Mouse (Mus musculus) kidney, adult 8-10 months (tissue): ENCODE measurements around the gene Ccdc97.

ENCODE experiments used
- DNase-seq, 2 experiments: peaks; one replicate each; pipeline ENCODE4 v3.0.0; 2022

The Ccdc97 gene

GRCm38 (mm10) chr7:25719761-25720610 lies 1.1 kb upstream of the Ccdc97 start:
- peak; percentile 59 to 85 for DNase-seq

- DNase-seq: no peak
Measured at GRCm38 (mm10) chr7:25717478-25717877, 1.4 kb downstream of the Ccdc97 start.

- no peak for DNase-seq
Measured at GRCm38 (mm10) chr7:25715731-25716271, 3.1 kb downstream of the Ccdc97 start.

- no peak for DNase-seq
Measured at GRCm38 (mm10) chr7:25714581-25714980, 4.3 kb downstream of the Ccdc97 start.

GRCm38 (mm10) chr7:25712801-25713200 lies 6.1 kb downstream of the Ccdc97 start:
- no peak for DNase-seq

- no peak for DNase-seq
Measured at GRCm38 (mm10) chr7:25711731-25712197, 7.1 kb downstream of the Ccdc97 start.

GRCm38 (mm10) chr7:25711165-25711564 lies 7.7 kb downstream of the Ccdc97 start:
- DNase-seq: no peak

GRCm38 (mm10) chr7:25710519-25711130 lies 8.3 kb downstream of the Ccdc97 start:
- no peak for DNase-seq

GRCm38 (mm10) chr7:25709961-25710360 lies 8.9 kb downstream of the Ccdc97 start:
- DNase-seq: no peak

- DNase-seq: peak; percentile 51 to 69
Measured at GRCm38 (mm10) chr7:25707581-25708292, 11.2 kb downstream of the Ccdc97 start.

GRCm38 (mm10) chr7:25706578-25707170 lies 12.2 kb downstream of the Ccdc97 start:
- no peak for DNase-seq

- no peak for DNase-seq
Measured at GRCm38 (mm10) chr7:25705801-25706251, 13.1 kb downstream of the Ccdc97 start.

- DNase-seq: no peak
Measured at GRCm38 (mm10) chr7:25704716-25705364, 14.0 kb downstream of the Ccdc97 start.

GRCm38 (mm10) chr7:25703793-25704494 lies 14.9 kb downstream of the Ccdc97 start:
- DNase-seq: no peak

- DNase-seq: no peak
Measured at GRCm38 (mm10) chr7:25702350-25702749, 16.5 kb downstream of the Ccdc97 start.

- no peak for DNase-seq
Measured at GRCm38 (mm10) chr7:25700732-25701131, 18.2 kb downstream of the Ccdc97 start.

- DNase-seq: no peak
Measured at GRCm38 (mm10) chr7:25699851-25700250, 19.0 kb downstream of the Ccdc97 start.

GRCm38 (mm10) chr7:25694104-25694503 lies 24.8 kb downstream of the Ccdc97 start:
- no peak for DNase-seq

GRCm38 (mm10) chr7:25690051-25690450 lies 28.8 kb downstream of the Ccdc97 start:
- DNase-seq: no peak

- DNase-seq: no peak
Measured at GRCm38 (mm10) chr7:25689603-25690021, 29.3 kb downstream of the Ccdc97 start.

- peak; percentile 71 for DNase-seq
Measured at GRCm38 (mm10) chr7:25688810-25689586, 29.9 kb downstream of the Ccdc97 start.
